Mouse (Mus musculus): ENCODE results near the gene Fbln7. TPM values are rescaled to one million over a fixed set of nuclear protein-coding genes. Genes with fewer than 3 reads are reported as not detected.

Fbln7 gene
- polyA plus RNA-seq (2012; rRNA removed), result 1.8 and 3.9 TPM in 2 replicates

- Histone ChIP-seq H3K4me1 (ENCODE audit: control insufficient read depth, insufficient read depth, insufficient read length, low read length) (no peaks in the 10 kb centered on the region), H3K4me3 (ENCODE audit: low read depth, low read length) (peak within 1 kb of the TSS; percentile 55), H3K27ac (ENCODE audit: insufficient read depth, low read depth, low read length) (no peak within 1 kb of the TSS), H3K36me3 (ENCODE audit: control insufficient read depth, insufficient read depth, low read length) (no peaks in the 10 kb centered on the region), H3K27me3 (ENCODE audit: control insufficient read depth, insufficient read depth, low read length) (peaks cover 9% of the 10 kb centered on the region)
- TF ChIP-seq POLR2A (IDR thresholded peaks at IDR 0.05; ENCODE audit: low read depth, low read length) (no peak), CTCF (IDR thresholded peaks at IDR 0.05; ENCODE audit: extremely low read depth, insufficient read length, insufficient replicate concordance, low read depth, low read length) (no peak)
- WGBS, result 92% methylated on average over 9 of the region's 9 CpGs
Measured at GRCm38 (mm10) chr2:128862636-128863035, at the start of gene Fbln7. Gene Fbln7, plus strand, starts transcription at chr2:128862981.

DNA sequence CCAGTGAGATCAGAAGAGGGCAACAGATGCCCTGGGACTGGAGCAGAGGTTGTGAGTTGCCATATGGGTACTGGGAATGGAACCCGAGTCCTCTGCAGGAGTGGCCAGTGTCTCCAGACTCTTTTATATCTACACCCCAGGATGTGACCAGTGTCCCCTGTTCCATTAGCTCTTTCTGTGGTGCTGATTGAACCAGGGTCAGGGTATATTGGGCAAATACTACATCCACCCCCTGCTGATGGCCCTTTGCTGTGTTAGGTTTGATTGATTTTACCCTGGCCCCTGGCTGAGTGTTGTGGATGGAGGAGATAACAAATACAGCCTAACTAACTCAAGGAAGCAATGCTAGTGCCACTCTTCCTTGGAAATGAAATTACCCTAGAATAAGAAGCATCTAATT lies 46.5 kb upstream of the Fbln7 start:
- TF ChIP-seq POLR2A (IDR thresholded peaks at IDR 0.05; ENCODE audit: low read depth, low read length) (no peak), CTCF (IDR thresholded peaks at IDR 0.05; ENCODE audit: extremely low read depth, insufficient read length, insufficient replicate concordance, low read depth, low read length) (no peak)

GRCm38 (mm10) chr2:128816916-128817315 lies 45.9 kb upstream of the Fbln7 start:
- Histone ChIP-seq H3K27me3 (ENCODE audit: control insufficient read depth, insufficient read depth, low read length) (no peaks in the 10 kb centered on the region), H3K4me3 (ENCODE audit: low read depth, low read length) (no peak overlapping the region), H3K27ac (ENCODE audit: insufficient read depth, low read depth, low read length) (no peak overlapping the region), H3K4me1 (ENCODE audit: control insufficient read depth, insufficient read depth, insufficient read length, low read length) (peaks cover 13% of the 10 kb centered on the region; the same call in 1 of the 2 replicates), H3K36me3 (ENCODE audit: control insufficient read depth, insufficient read depth, low read length) (no peaks in the 10 kb centered on the region)
- TF ChIP-seq CTCF (IDR thresholded peaks at IDR 0.05; ENCODE audit: extremely low read depth, insufficient read length, insufficient replicate concordance, low read depth, low read length), result no peak
- no peak for TF ChIP-seq POLR2A (IDR thresholded peaks at IDR 0.05; ENCODE audit: low read depth, low read length)
- 6% methylated on average over 6 of the region's 6 CpGs for WGBS

More for the DNA sequence above, 46.5 kb upstream of the Fbln7 start:
- H3K36me3 ChIP-seq (ENCODE audit: control insufficient read depth, insufficient read depth, low read length), result no peaks in the 10 kb centered on the region
- no peak overlapping the region for H3K27ac ChIP-seq (ENCODE audit: insufficient read depth, low read depth, low read length)
- H3K4me1 ChIP-seq (ENCODE audit: control insufficient read depth, insufficient read depth, insufficient read length, low read length), result peaks cover 11% of the 10 kb centered on the region; the same call in 1 of the 2 replicates
- 91% methylated on average over 1 of the region's 1 CpGs for WGBS
- no peak overlapping the region for H3K4me3 ChIP-seq (ENCODE audit: low read depth, low read length)
- no peaks in the 10 kb centered on the region for H3K27me3 ChIP-seq (ENCODE audit: control insufficient read depth, insufficient read depth, low read length)

- Histone ChIP-seq H3K4me1 (ENCODE audit: control insufficient read depth, insufficient read depth, insufficient read length, low read length) (peaks cover 13% of the 10 kb centered on the region; the same call in 1 of the 2 replicates), H3K4me3 (ENCODE audit: low read depth, low read length) (peak overlapping the region; percentile 50), H3K27me3 (ENCODE audit: control insufficient read depth, insufficient read depth, low read length) (no peaks in the 10 kb centered on the region), H3K27ac (ENCODE audit: insufficient read depth, low read depth, low read length) (peak overlapping the region; percentile 88), H3K36me3 (ENCODE audit: control insufficient read depth, insufficient read depth, low read length) (no peaks in the 10 kb centered on the region)
- no peak for TF ChIP-seq POLR2A (IDR thresholded peaks at IDR 0.05; ENCODE audit: low read depth, low read length)
- TF ChIP-seq CTCF (IDR thresholded peaks at IDR 0.05; ENCODE audit: extremely low read depth, insufficient read length, insufficient replicate concordance, low read depth, low read length), result peak; percentile 43; the same call in 1 of the 2 replicates
- WGBS, result under 1% methylated on average over 7 of the region's 7 CpGs
Measured at GRCm38 (mm10) chr2:128817387-128817785, 45.4 kb upstream of the Fbln7 start.

GRCm38 (mm10) chr2:128817786-128818681 lies 44.7 kb upstream of the Fbln7 start, which contains the start of gene Tmem87b:
Gene Tmem87b, plus strand, starts transcription at chr2:128818118.
- peak within 1 kb of the TSS; percentile 86 for H3K4me3 ChIP-seq (ENCODE audit: low read depth, low read length)
- peaks cover 10% of the 10 kb centered on the region; the same call in 1 of the 2 replicates for H3K4me1 ChIP-seq (ENCODE audit: control insufficient read depth, insufficient read depth, insufficient read length, low read length)
- H3K27me3 ChIP-seq (ENCODE audit: control insufficient read depth, insufficient read depth, low read length), result no peaks in the 10 kb centered on the region
- TF ChIP-seq POLR2A (IDR thresholded peaks at IDR 0.05; ENCODE audit: low read depth, low read length) (peak; percentile 60), CTCF (IDR thresholded peaks at IDR 0.05; ENCODE audit: extremely low read depth, insufficient read length, insufficient replicate concordance, low read depth, low read length) (no peak)
- WGBS, result under 1% methylated on average over 59 of the region's 59 CpGs
- no peaks in the 10 kb centered on the region for H3K36me3 ChIP-seq (ENCODE audit: control insufficient read depth, insufficient read depth, low read length)
- H3K27ac ChIP-seq (ENCODE audit: insufficient read depth, low read depth, low read length), result peak within 1 kb of the TSS; percentile 88

- H3K4me3 ChIP-seq (ENCODE audit: low read depth, low read length), result peak overlapping the region; percentile 86
- H3K27ac ChIP-seq (ENCODE audit: insufficient read depth, low read depth, low read length), result peak overlapping the region; percentile 86
- peaks cover 6% of the 10 kb centered on the region for H3K36me3 ChIP-seq (ENCODE audit: control insufficient read depth, insufficient read depth, low read length)
- WGBS, result 4% methylated on average over 14 of the region's 14 CpGs
- peaks cover 8% of the 10 kb centered on the region; the same call in 1 of the 2 replicates for H3K4me1 ChIP-seq (ENCODE audit: control insufficient read depth, insufficient read depth, insufficient read length, low read length)
- no peak for TF ChIP-seq POLR2A (IDR thresholded peaks at IDR 0.05; ENCODE audit: low read depth, low read length)
- TF ChIP-seq CTCF (IDR thresholded peaks at IDR 0.05; ENCODE audit: extremely low read depth, insufficient read length, insufficient replicate concordance, low read depth, low read length), result no peak
- H3K27me3 ChIP-seq (ENCODE audit: control insufficient read depth, insufficient read depth, low read length), result no peaks in the 10 kb centered on the region
Measured at GRCm38 (mm10) chr2:128818956-128819643, 43.7 kb upstream of the Fbln7 start.
